Mouse (Mus musculus): ENCODE data around the gene Lcn6. TPM values are rescaled to one million over a fixed set of nuclear protein-coding genes. Genes with fewer than 3 reads are reported as not detected.
"Not testable (repeated sequence)": the region's sequence is repeated elsewhere in the genome, so short reads cannot be mapped to it uniquely, and the experiment has no call there.

Lcn6 gene
- polyA plus RNA-seq, 1 experiment from 2014 or later = not detected

DNA sequence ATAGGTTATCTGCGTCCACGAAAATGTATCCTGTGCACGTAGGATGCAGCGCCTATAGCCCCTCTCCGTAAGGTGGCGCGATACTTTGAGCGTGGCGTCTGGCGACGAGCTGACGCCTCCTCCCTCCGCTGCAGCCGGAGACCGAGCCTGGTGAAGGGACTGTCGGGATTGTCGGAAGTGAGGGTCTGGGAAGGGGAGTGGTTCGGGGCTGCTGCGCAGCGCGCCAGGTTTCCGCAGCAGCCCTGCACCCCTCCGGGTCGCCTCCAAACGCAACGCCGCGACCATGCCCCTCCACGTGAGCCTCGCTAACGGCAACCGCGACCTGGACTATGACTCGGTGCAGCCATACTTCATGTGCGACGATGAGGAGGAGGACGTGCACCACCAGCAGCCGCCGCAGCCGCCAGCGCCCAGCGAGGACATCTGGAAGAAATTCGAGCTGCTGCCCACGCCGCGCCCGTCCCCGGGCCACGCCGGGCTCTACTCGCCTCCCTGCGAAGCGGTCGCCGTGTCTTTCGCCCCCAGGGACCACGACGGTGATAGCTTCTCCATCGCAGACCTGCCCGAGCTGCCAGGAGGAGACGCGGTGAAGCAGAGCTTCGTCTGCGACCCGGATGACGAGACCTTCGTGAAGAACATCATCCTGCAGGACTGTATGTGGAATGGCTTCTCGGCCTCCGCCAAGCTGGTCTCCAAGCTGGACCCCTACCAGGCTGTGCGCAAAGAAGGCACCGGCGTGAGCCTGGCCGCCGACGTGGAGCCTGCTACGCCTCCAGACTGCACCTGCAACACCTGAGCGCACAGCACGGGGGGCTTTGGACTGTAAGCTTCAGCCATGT is 30.3 kb downstream of the Lcn6 start, which contains the start of gene Bmyc:
Bmyc (plus strand) TSS at position 97 of the 839 bp plus-strand sequence.
- peak; percentile 72 for ATAC-seq

DNA sequence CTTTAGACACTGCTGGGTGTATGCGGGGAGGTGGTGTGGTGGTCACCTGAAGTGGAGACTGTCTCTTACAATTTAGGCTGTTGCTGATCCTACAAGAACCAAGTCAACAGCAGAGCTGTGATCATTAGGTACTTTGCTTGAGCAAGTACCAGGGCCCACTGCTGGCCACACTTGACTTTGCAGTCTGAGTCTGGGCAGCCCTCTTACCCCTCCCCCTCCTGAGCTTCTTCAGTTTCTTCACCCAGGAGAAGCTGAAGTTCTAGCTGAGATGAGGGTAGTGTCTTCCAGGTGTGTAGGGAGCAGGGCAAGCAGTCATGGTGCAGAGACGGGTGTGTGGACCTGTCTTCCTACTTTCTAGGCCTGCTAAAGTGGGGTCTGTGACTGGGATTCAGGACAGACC is 31.5 kb downstream of the Lcn6 start:
- Histone ChIP-seq H3K27ac (ENCODE audit: low read depth) (no peak overlapping the region), H3K36me3 (replicated peaks; ENCODE audit: insufficient read depth, low read length) (no peaks in the 10 kb centered on the region), H3K9me3 (ENCODE audit: low read length) (no peaks in the 10 kb centered on the region), H3K4me1 (ENCODE audit: insufficient read depth) (peaks cover 8% of the 10 kb centered on the region), H3K27me3 (ENCODE audit: insufficient read depth, low read length) (no peaks in the 10 kb centered on the region), H3K9ac (replicated peaks) (no peak overlapping the region), H3K4me3 (ENCODE audit: low read depth, low read length) (no peak overlapping the region), H3K4me2 (ENCODE audit: low read depth, low read length) (0 out of 2 replicates have a peak overlapping the region, but pooled peaks have one; percentile 34)
- DNase-seq (peak; percentile 17), ATAC-seq (no peak)
- 61% methylated on average over 2 of the region's 2 CpGs for WGBS (ENCODE audit: insufficient replicate concordance)
- TF ChIP-seq EP300 (IDR thresholded peaks at IDR 0.05; ENCODE audit: low read depth) (no peak), CTCF (IDR thresholded peaks at IDR 0.05; ENCODE audit: low read depth) (peak; percentile 17; the same call in 1 of the 2 replicates)

More for the DNA sequence above, 30.3 kb downstream of the Lcn6 start, which contains the start of gene Bmyc:
- no peaks in the 10 kb centered on the region for H3K27me3 ChIP-seq (ENCODE audit: insufficient read depth, low read length)
- no peak within 1 kb of the TSS for H3K27ac ChIP-seq (ENCODE audit: low read depth)
- H3K9ac ChIP-seq (replicated peaks) = peak within 1 kb of the TSS; percentile 55
- under 1% methylated on average over 75 of the region's 78 CpGs for WGBS (ENCODE audit: insufficient replicate concordance)
- peak within 1 kb of the TSS; percentile 86 for H3K4me2 ChIP-seq (ENCODE audit: low read depth, low read length)
- H3K4me1 ChIP-seq (ENCODE audit: insufficient read depth) = peaks cover 8% of the 10 kb centered on the region
- H3K4me3 ChIP-seq (ENCODE audit: low read depth, low read length) = peak within 1 kb of the TSS; percentile 60
- no peak for TF ChIP-seq EP300 (IDR thresholded peaks at IDR 0.05; ENCODE audit: low read depth)
- TF ChIP-seq CTCF (IDR thresholded peaks at IDR 0.05; ENCODE audit: low read depth) = peak; percentile 61
- DNase-seq = peak; percentile 58
- H3K9me3 ChIP-seq (ENCODE audit: low read length) = no peaks in the 10 kb centered on the region
- H3K36me3 ChIP-seq (replicated peaks; ENCODE audit: insufficient read depth, low read length) = no peaks in the 10 kb centered on the region

DNA sequence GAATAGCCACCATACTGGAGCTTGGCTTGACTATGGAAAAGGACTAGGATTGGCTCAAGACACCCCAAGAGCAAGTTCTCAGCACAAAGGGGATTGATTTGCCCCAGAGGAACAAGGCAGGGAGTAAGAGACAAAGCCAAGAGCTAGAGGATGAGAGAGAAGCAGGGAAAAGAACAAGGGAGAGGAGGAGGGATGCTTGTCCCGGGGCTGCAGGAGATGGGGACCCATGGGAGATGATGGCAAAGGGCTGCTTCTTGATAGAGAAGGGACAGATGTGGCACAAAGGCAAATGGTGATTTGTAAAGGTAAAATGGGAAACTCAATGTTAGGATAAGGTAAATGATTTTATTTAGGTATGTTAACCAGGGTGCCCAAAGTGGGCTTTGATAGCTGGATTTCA is 32.5 kb downstream of the Lcn6 start:
- not testable (repeated sequence) for H3K27ac ChIP-seq (ENCODE audit: low read depth); H3K27me3 ChIP-seq (ENCODE audit: insufficient read depth, low read length); H3K4me2 ChIP-seq (ENCODE audit: low read depth, low read length); H3K4me1 ChIP-seq (ENCODE audit: insufficient read depth); H3K4me3 ChIP-seq (ENCODE audit: low read depth, low read length); H3K36me3 ChIP-seq (replicated peaks; ENCODE audit: insufficient read depth, low read length); H3K9me3 ChIP-seq (ENCODE audit: low read length); DNase-seq; H3K9ac ChIP-seq (replicated peaks); ATAC-seq
- WGBS (ENCODE audit: insufficient replicate concordance) = 84% methylated on average over 1 of the region's 1 CpGs

DNA sequence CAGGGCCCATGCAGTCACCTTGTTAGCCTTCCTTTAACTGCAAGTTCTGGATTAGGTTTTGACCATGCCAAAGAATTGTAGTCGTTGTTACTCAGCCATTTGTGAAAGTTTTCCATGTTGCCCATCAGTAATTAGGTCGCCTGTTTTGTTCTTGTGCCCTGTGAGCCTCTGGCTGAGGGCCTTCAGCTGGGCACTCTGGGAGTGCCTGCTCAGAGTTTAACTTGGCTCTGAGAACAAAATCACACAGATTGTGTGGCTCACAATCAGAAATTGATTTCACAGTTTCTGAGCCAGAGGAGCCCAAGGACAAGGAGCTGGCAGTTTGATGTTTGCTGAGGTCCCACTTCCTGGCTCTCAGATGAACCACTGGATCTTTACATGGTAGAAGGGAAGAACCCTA is 33.2 kb downstream of the Lcn6 start:
- H3K9ac ChIP-seq (replicated peaks); H3K36me3 ChIP-seq (replicated peaks; ENCODE audit: insufficient read depth, low read length); H3K27me3 ChIP-seq (ENCODE audit: insufficient read depth, low read length); ATAC-seq; H3K4me3 ChIP-seq (ENCODE audit: low read depth, low read length); H3K4me1 ChIP-seq (ENCODE audit: insufficient read depth); DNase-seq; H3K9me3 ChIP-seq (ENCODE audit: low read length); H3K4me2 ChIP-seq (ENCODE audit: low read depth, low read length); H3K27ac ChIP-seq (ENCODE audit: low read depth): not testable (repeated sequence)
- 74% methylated on average over 2 of the region's 2 CpGs for WGBS (ENCODE audit: insufficient replicate concordance)

DNA sequence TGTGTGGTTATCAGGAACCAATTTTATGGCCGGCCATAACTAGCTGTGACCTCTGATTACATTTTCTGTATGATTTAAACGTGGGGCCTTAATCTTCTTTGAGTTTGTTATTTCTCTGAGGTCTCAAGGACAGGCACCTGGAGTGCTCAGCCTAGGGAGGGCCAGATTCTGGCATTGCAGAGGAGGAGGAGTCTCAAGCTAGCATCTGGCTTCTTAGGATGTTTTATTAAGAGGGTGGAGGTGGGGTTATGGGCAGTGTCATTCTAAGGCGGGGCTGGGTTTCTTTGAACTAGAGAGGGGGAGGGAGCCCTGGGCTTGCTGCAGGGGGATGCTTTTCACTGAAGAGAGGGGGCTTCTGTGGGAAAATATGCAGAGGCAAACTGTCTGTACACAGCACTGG is 35.1 kb downstream of the Lcn6 start:
- H3K4me3 ChIP-seq (ENCODE audit: low read depth, low read length); H3K4me1 ChIP-seq (ENCODE audit: insufficient read depth); H3K9ac ChIP-seq (replicated peaks); ATAC-seq; H3K36me3 ChIP-seq (replicated peaks; ENCODE audit: insufficient read depth, low read length); H3K27ac ChIP-seq (ENCODE audit: low read depth); H3K4me2 ChIP-seq (ENCODE audit: low read depth, low read length); H3K9me3 ChIP-seq (ENCODE audit: low read length); H3K27me3 ChIP-seq (ENCODE audit: insufficient read depth, low read length): not testable (repeated sequence)
- DNase-seq = peak; percentile 1
- WGBS (ENCODE audit: insufficient replicate concordance) = 49% methylated on average over 3 of the region's 3 CpGs

DNA sequence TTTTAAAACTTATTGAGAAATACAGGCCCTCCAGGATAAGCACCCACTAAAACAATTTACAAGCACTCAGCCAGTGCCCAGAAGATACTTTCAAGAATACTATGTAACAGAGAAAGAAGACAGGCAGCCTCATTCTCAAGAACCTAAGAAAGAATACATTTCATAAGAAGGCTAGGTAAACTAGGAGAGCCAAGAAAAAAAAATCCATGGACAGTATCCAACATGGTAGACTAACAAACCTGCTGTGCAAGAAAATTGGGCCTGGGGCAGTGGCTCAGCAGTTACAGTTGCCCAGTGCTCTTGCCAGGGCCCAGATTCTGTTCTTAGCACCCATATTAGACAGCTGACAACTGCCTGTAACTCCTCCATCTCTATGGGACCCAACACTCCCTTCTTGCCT is 40.6 kb downstream of the Lcn6 start:
- Histone ChIP-seq H3K27ac (ENCODE audit: low read depth) (no peak overlapping the region), H3K4me1 (ENCODE audit: insufficient read depth) (no peaks in the 10 kb centered on the region), H3K27me3 (ENCODE audit: insufficient read depth, low read length) (no peaks in the 10 kb centered on the region), H3K4me3 (ENCODE audit: low read depth, low read length) (no peak overlapping the region), H3K4me2 (ENCODE audit: low read depth, low read length) (no peak overlapping the region), H3K36me3 (replicated peaks; ENCODE audit: insufficient read depth, low read length) (no peaks in the 10 kb centered on the region), H3K9me3 (ENCODE audit: low read length) (no peaks in the 10 kb centered on the region), H3K9ac (replicated peaks) (no peak overlapping the region)
- ATAC-seq (no peak), DNase-seq (no peak)
- no peak for TF ChIP-seq CTCF (IDR thresholded peaks at IDR 0.05; ENCODE audit: low read depth)
- TF ChIP-seq EP300 (IDR thresholded peaks at IDR 0.05; ENCODE audit: low read depth) = no peak

Other genes starting within 250 kb of the Lcn6 start
- gene Abca2, start 248.1 kb upstream of the Lcn6 start, polyA plus RNA-seq (2015; fragmentation: Nextera tagmentation; extraction: Ambion mirVana) = 0.71 and 0.87 TPM in 2 replicates
- 0.77 and 1.4 TPM in 2 replicates for gene Clic3, start 219.9 kb upstream of the Lcn6 start, polyA plus RNA-seq (2015; fragmentation: Nextera tagmentation; extraction: Ambion mirVana)
- gene Paxx, start 215.7 kb upstream of the Lcn6 start, polyA plus RNA-seq (2015; fragmentation: Nextera tagmentation; extraction: Ambion mirVana) = 14.7 and 17.1 TPM in 2 replicates
- 0.83 and 1.0 TPM in 2 replicates for gene Ptgds, start 206.7 kb upstream of the Lcn6 start, polyA plus RNA-seq (2015; fragmentation: Nextera tagmentation; extraction: Ambion mirVana)
- gene Lcn12, start 182.9 kb upstream of the Lcn6 start, polyA plus RNA-seq (2015; fragmentation: Nextera tagmentation; extraction: Ambion mirVana) = not detected in 2 replicates
- gene Fbxw5, start 176.0 kb upstream of the Lcn6 start, polyA plus RNA-seq (2015; fragmentation: Nextera tagmentation; extraction: Ambion mirVana) = 26.7 and 26.9 TPM in 2 replicates
- 106 and 107 TPM in 2 replicates for gene C8g, start 175.1 kb upstream of the Lcn6 start, polyA plus RNA-seq (2015; fragmentation: Nextera tagmentation; extraction: Ambion mirVana)
- 10.6 and 10.7 TPM in 2 replicates for gene Traf2, start 129.8 kb upstream of the Lcn6 start, polyA plus RNA-seq (2015; fragmentation: Nextera tagmentation; extraction: Ambion mirVana)
- 263 and 268 TPM in 2 replicates for gene Edf1, start 118.9 kb upstream of the Lcn6 start, polyA plus RNA-seq (2015; fragmentation: Nextera tagmentation; extraction: Ambion mirVana)
- gene Mamdc4, start 101.9 kb upstream of the Lcn6 start, polyA plus RNA-seq (2015; fragmentation: Nextera tagmentation; extraction: Ambion mirVana) = 0.07 and 0.09 TPM in 2 replicates
- gene Phpt1, start 101.6 kb upstream of the Lcn6 start, polyA plus RNA-seq (2015; fragmentation: Nextera tagmentation; extraction: Ambion mirVana) = 44.7 and 46.1 TPM in 2 replicates
- gene Ajm1, start 95.0 kb upstream of the Lcn6 start, polyA plus RNA-seq (2015; fragmentation: Nextera tagmentation; extraction: Ambion mirVana) = 0.02 TPM in 1 of 2 replicates, not detected in the other
- 11.0 and 13.5 TPM in 2 replicates for gene Rabl6, start 68.3 kb upstream of the Lcn6 start, polyA plus RNA-seq (2015; fragmentation: Nextera tagmentation; extraction: Ambion mirVana)
- gene Ccdc183, start 59.1 kb upstream of the Lcn6 start, polyA plus RNA-seq (2015; fragmentation: Nextera tagmentation; extraction: Ambion mirVana) = 0.19 and 0.28 TPM in 2 replicates
- gene Tmem141, start 54.8 kb upstream of the Lcn6 start, polyA plus RNA-seq (2015; fragmentation: Nextera tagmentation; extraction: Ambion mirVana) = 43.3 and 55.1 TPM in 2 replicates
- 95.4 and 100 TPM in 2 replicates for gene Fcna, start 48.8 kb upstream of the Lcn6 start, polyA plus RNA-seq (2015; fragmentation: Nextera tagmentation; extraction: Ambion mirVana)
- gene Lcn8, start 23.7 kb upstream of the Lcn6 start, polyA plus RNA-seq (2015; fragmentation: Nextera tagmentation; extraction: Ambion mirVana) = 0.18 TPM in 1 of 2 replicates, not detected in the other
- not detected in 2 replicates for gene Lcn5, start 18.8 kb upstream of the Lcn6 start, polyA plus RNA-seq (2015; fragmentation: Nextera tagmentation; extraction: Ambion mirVana)
- not detected in 2 replicates for gene Lcn10, start 5.9 kb downstream of the Lcn6 start, polyA plus RNA-seq (2015; fragmentation: Nextera tagmentation; extraction: Ambion mirVana)
- not detected in 2 replicates for gene Obp2a, start 23.3 kb downstream of the Lcn6 start, polyA plus RNA-seq (2015; fragmentation: Nextera tagmentation; extraction: Ambion mirVana)
- gene Bmyc, start 30.0 kb downstream of the Lcn6 start, polyA plus RNA-seq (2015; fragmentation: Nextera tagmentation; extraction: Ambion mirVana) = 9.4 and 10.1 TPM in 2 replicates
- gene Obp2b, start 60.2 kb downstream of the Lcn6 start, polyA plus RNA-seq (2015; fragmentation: Nextera tagmentation; extraction: Ambion mirVana) = not detected in 2 replicates
- not detected in 2 replicates for gene Lcn3, start 88.8 kb downstream of the Lcn6 start, polyA plus RNA-seq (2015; fragmentation: Nextera tagmentation; extraction: Ambion mirVana)
- not detected in 2 replicates for gene Lcn11, start 100.2 kb downstream of the Lcn6 start, polyA plus RNA-seq (2015; fragmentation: Nextera tagmentation; extraction: Ambion mirVana)
- not detected in 2 replicates for gene Gm13539, start 105.5 kb downstream of the Lcn6 start, polyA plus RNA-seq (2015; fragmentation: Nextera tagmentation; extraction: Ambion mirVana)
- not detected in 2 replicates for gene Glt6d1, start 139.1 kb downstream of the Lcn6 start, polyA plus RNA-seq (2015; fragmentation: Nextera tagmentation; extraction: Ambion mirVana)
- not detected in 2 replicates for gene Lcn9, start 146.4 kb downstream of the Lcn6 start, polyA plus RNA-seq (2015; fragmentation: Nextera tagmentation; extraction: Ambion mirVana)
- not detected in 2 replicates for gene Sohlh1, start 170.5 kb downstream of the Lcn6 start, polyA plus RNA-seq (2015; fragmentation: Nextera tagmentation; extraction: Ambion mirVana)
- gene Kcnt1, start 186.9 kb downstream of the Lcn6 start, polyA plus RNA-seq (2015; fragmentation: Nextera tagmentation; extraction: Ambion mirVana) = 0.11 TPM in 1 of 2 replicates, not detected in the other